Mouse (Mus musculus) E14TG2a.4 (cell line): Measurements from ENCODE around the gene Tmem86a.

ENCODE experiments used
- CTCF ChIP-seq: conservative IDR thresholded peaks from 2 replicates; pipeline ENCODE4 v1.5.1; 2014; ENCODE audit warnings: low read length
- NANOG ChIP-seq: IDR thresholded peaks from 2 replicates; pipeline ENCODE4 v1.6.1; 2014; ENCODE audit warnings: borderline replicate concordance, low read length, mixed read lengths
- POU5F1 ChIP-seq: IDR thresholded peaks from 2 replicates; pipeline ENCODE4 v1.6.1; 2014; ENCODE audit warnings: low read length, borderline replicate concordance

GRCm38 (mm10) chr7:47023530-47023929, 26.9 kb upstream of the Tmem86a start:
- TF ChIP-seq CTCF (peak; percentile 83), NANOG (no peak), POU5F1 (no peak)
